Mouse (Mus musculus) heart, embryonic 11.5 days (tissue): ENCODE results near the gene Pik3c2b. TPM values are rescaled to one million over a fixed set of nuclear protein-coding genes. Genes with fewer than 3 reads are reported as not detected.
A peak's percentile ranks its signal among the peaks of the same experiment; 100 is the strongest.

Source experiments
- ATAC-seq: fragments of 200-750 bp; cut with Nextera tagmentation; replicated peaks from 2 replicates; pipeline ENCODE4 v1.8.0; 2017; ENCODE audit warnings: moderate library complexity; ENCODE audit not compliant: insufficient number of reproducible peaks, low FRiP score, low TSS enrichment
- H3K27ac ChIP-seq: fragments of 300-500 bp; sonication (generic); 2 replicates; pipeline ENCODE4 v1.5.1; 2014; ENCODE audit warnings: mild to moderate bottlenecking, low read depth, low read length
- H3K27me3 ChIP-seq: fragments of 300-500 bp; sonication (generic); 2 replicates; pipeline ENCODE4 v1.6.1; 2014; ENCODE audit warnings: mild to moderate bottlenecking, low read length, mixed read lengths; ENCODE audit not compliant: control insufficient read depth, insufficient read depth
- H3K36me3 ChIP-seq: fragments of 300-500 bp; sonication (generic); 2 replicates; pipeline ENCODE4 v1.6.1; 2014; ENCODE audit warnings: mild to moderate bottlenecking, low read length, moderate library complexity, mixed read lengths; ENCODE audit not compliant: control insufficient read depth, insufficient read depth
- H3K4me1 ChIP-seq: fragments of 300-500 bp; sonication (generic); 2 replicates; pipeline ENCODE4 v1.6.1; 2014; ENCODE audit warnings: low read length; ENCODE audit not compliant: control insufficient read depth, insufficient read depth
- H3K4me2 ChIP-seq: fragments of 300-500 bp; sonication (generic); 2 replicates; pipeline ENCODE4 v1.6.1; 2014; ENCODE audit warnings: mild to moderate bottlenecking, moderate library complexity
- H3K4me3 ChIP-seq: fragments of 300-500 bp; sonication (generic); 2 replicates; pipeline ENCODE4 v1.5.1; 2014; ENCODE audit warnings: low read depth, low read length
- H3K9ac ChIP-seq: fragments of 300-500 bp; sonication (generic); 2 replicates; pipeline ENCODE4 v1.6.1; 2014; ENCODE audit warnings: mild to moderate bottlenecking, low read depth, low read length, moderate library complexity
- H3K9me3 ChIP-seq: fragments of 300-500 bp; sonication (generic); replicated peaks from 2 replicates; pipeline ENCODE4 v1.6.1; 2016; ENCODE audit warnings: low read length; ENCODE audit not compliant: control insufficient read depth
- WGBS: fragments of 180-500 bp; shearing (Covaris S2); extraction: QIAGEN DNeasy Blood & Tissue Kit; methylation state at CpG from one replicate; pipeline ENCODE4 v1.1.7; 2014; ENCODE audit not compliant: insufficient replicate concordance; 5-methylcytosine and 5-hydroxymethylcytosine counted together
- polyA plus RNA-seq: library from polyadenylated mRNA; unstranded; fragments of >200 nt; fragmentation: Nextera tagmentation; extraction: Ambion mirVana; gene quantifications from 2 replicates; pipeline ENCODE4 v1.2.1, GENCODE M21; 2014

Gene Pik3c2b
- polyA plus RNA-seq, 1 experiment from 2014 or later: 10.3 TPM

- peaks cover 65% of the 10 kb centered on the region for H3K4me1 ChIP-seq
- peak overlapping the region; percentile 81 for H3K27ac ChIP-seq
- H3K4me2 ChIP-seq: no peak overlapping the region
- ATAC-seq: no peak
- H3K4me3 ChIP-seq: no peak overlapping the region
- no peaks in the 10 kb centered on the region for H3K27me3 ChIP-seq
- H3K9me3 ChIP-seq: no peaks in the 10 kb centered on the region
- WGBS: 62% methylated on average over 16 of the region's 16 CpGs
- peak overlapping the region; percentile 49; the same call in 1 of the 2 replicates for H3K9ac ChIP-seq
- no peaks in the 10 kb centered on the region; the same call in 1 of the 2 replicates for H3K36me3 ChIP-seq
Measured at GRCm38 (mm10) chr1:133071666-133072381, 26.4 kb downstream of the Pik3c2b start.

- peak overlapping the region; percentile 24 for H3K4me2 ChIP-seq
- 17% methylated on average over 9 of the region's 9 CpGs for WGBS
- H3K36me3 ChIP-seq: no peaks in the 10 kb centered on the region; the same call in none of the 2 replicates
- peak; percentile 56 for ATAC-seq
- H3K27me3 ChIP-seq: no peaks in the 10 kb centered on the region
- no peak overlapping the region for H3K4me3 ChIP-seq
- peak overlapping the region; percentile 81 for H3K27ac ChIP-seq
- peak overlapping the region; percentile 39; the same call in 1 of the 2 replicates for H3K9ac ChIP-seq
- no peaks in the 10 kb centered on the region for H3K9me3 ChIP-seq
- peaks cover 58% of the 10 kb centered on the region for H3K4me1 ChIP-seq
Measured at GRCm38 (mm10) chr1:133073327-133073856, 27.9 kb downstream of the Pik3c2b start.

- peaks cover 47% of the 10 kb centered on the region for H3K4me1 ChIP-seq
- H3K36me3 ChIP-seq: peaks cover 2% of the 10 kb centered on the region
Measured at GRCm38 (mm10) chr1:133074541-133074940, 29.1 kb downstream of the Pik3c2b start.

DNA sequence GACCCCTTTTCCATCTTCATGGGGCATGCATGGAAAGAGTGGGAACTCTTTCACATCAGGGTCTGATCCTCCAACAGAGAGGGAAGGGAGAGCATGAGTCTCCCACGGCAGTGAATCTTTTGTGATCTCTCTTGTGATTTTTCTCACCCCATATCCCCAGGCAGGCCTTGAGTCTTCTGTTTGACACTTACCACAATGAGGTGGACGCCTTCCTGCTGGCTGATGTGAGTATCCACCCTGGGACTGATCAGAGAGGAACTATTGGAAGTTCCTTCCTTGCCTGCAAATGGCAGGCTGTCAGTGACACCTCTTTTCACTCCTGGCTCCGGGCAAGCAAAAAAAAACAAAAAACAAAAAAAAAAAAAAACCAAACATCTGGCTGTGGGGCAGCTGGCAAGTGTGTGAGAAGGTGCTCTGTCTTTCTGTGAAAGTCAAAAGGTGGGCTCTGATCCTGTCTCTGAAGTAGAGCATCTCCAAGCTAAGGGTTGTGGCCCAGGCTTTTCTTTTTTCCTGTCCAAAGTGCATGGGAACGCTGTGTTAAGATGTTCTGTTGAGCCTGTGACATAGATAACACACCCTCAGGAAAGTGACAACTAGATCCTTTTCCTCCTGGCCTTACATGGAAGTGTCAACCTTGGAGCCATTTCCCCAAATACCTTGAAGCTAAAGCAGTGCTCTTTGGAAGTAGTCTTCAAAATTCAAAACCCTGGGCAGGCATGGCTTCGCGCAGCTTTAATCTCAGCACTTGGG lies 30.4 kb downstream of the Pik3c2b start:
- Histone ChIP-seq H3K27me3 (no peaks in the 10 kb centered on the region), H3K4me1 (peaks cover 39% of the 10 kb centered on the region), H3K27ac (peak overlapping the region; percentile 70; the same call in 1 of the 2 replicates), H3K9ac (no peak overlapping the region), H3K9me3 (no peaks in the 10 kb centered on the region), H3K4me3 (no peak overlapping the region), H3K4me2 (no peak overlapping the region), H3K36me3 (peaks cover 2% of the 10 kb centered on the region)
- WGBS: 54% methylated on average over 6 of the region's 6 CpGs
- ATAC-seq: no peak

More at GRCm38 (mm10) chr1:133074541-133074940, 29.1 kb downstream of the Pik3c2b start:
- peak overlapping the region; percentile 81 for H3K27ac ChIP-seq
- 85% methylated on average over 13 of the region's 13 CpGs for WGBS
- ATAC-seq: no peak
- no peak overlapping the region for H3K4me2 ChIP-seq
- H3K9ac ChIP-seq: no peak overlapping the region
- H3K4me3 ChIP-seq: no peak overlapping the region
- H3K9me3 ChIP-seq: no peaks in the 10 kb centered on the region
- no peaks in the 10 kb centered on the region for H3K27me3 ChIP-seq

- Histone ChIP-seq H3K9me3 (no peaks in the 10 kb centered on the region), H3K9ac (no peak overlapping the region), H3K36me3 (peaks cover 2% of the 10 kb centered on the region), H3K4me1 (peaks cover 29% of the 10 kb centered on the region), H3K4me3 (no peak overlapping the region), H3K27me3 (no peaks in the 10 kb centered on the region), H3K4me2 (no peak overlapping the region), H3K27ac (peak overlapping the region; percentile 70)
- ATAC-seq: no peak
- 44% methylated on average over 20 of the region's 20 CpGs for WGBS
Measured at GRCm38 (mm10) chr1:133076681-133077514, 31.4 kb downstream of the Pik3c2b start.

GRCm38 (mm10) chr1:133077606-133078337 lies 32.3 kb downstream of the Pik3c2b start:
- ATAC-seq: no peak
- 43% methylated on average over 11 of the region's 12 CpGs for WGBS

DNA sequence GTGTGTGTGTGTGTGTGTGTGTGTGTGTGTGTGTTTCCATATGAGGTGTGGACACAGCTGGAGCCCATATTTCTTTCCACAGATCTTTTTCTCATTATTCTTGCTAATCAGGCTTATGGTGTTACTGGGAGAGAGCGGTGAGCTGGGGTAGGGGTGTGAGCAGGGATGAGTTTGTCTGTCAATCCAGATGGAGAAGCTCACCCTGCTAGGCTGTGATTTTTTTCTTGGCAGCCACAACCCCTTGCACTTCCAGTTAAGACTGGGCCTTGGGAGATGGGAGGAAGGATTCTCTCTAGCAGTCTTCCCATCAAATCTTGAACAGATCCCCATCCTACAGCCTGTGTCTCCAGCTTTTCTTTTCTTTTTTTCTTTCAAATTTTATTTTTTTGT lies 32.9 kb downstream of the Pik3c2b start:
- H3K9ac ChIP-seq: no peak overlapping the region
- peaks cover 14% of the 10 kb centered on the region for H3K4me1 ChIP-seq
- H3K4me2 ChIP-seq: no peak overlapping the region
- H3K27ac ChIP-seq: no peak overlapping the region
- no peak overlapping the region for H3K4me3 ChIP-seq
- ATAC-seq: no peak
- H3K36me3 ChIP-seq: peaks cover 2% of the 10 kb centered on the region
- no peaks in the 10 kb centered on the region for H3K9me3 ChIP-seq
- no peaks in the 10 kb centered on the region for H3K27me3 ChIP-seq
- WGBS: 85% methylated on average over 1 of the region's 1 CpGs

More at GRCm38 (mm10) chr1:133077606-133078337, 32.3 kb downstream of the Pik3c2b start:
- Histone ChIP-seq H3K4me1 (peaks cover 20% of the 10 kb centered on the region), H3K4me2 (no peak overlapping the region), H3K9me3 (no peaks in the 10 kb centered on the region), H3K36me3 (peaks cover 2% of the 10 kb centered on the region), H3K4me3 (no peak overlapping the region), H3K27ac (no peak overlapping the region; the same call in 1 of the 2 replicates), H3K27me3 (no peaks in the 10 kb centered on the region), H3K9ac (no peak overlapping the region)
